Mouse (Mus musculus) limb, embryonic 14.5 days (tissue): ENCODE measurements around the gene Slc43a2. TPM values are rescaled to one million over a fixed set of nuclear protein-coding genes. Genes with fewer than 3 reads are reported as not detected.

Experiments used
- ATAC-seq: fragments of 200-750 bp; cut with Nextera tagmentation; 2 replicates; pipeline ENCODE4 v1.8.0; 2017; ENCODE audit warnings: low read depth, moderate number of reproducible peaks, moderate TSS enrichment; ENCODE audit not compliant: low FRiP score
- DNase-seq: peaks from one replicate; pipeline ENCODE4 v3.0.0-alpha.2; 2015; ENCODE audit warnings: low spot score
- H3K27ac ChIP-seq: fragments of 300-500 bp; sonication (generic); replicated peaks from 2 replicates; pipeline ENCODE4 v1.5.1; 2014; ENCODE audit warnings: low read depth, mild to moderate bottlenecking, low read length, moderate library complexity, mixed read lengths
- H3K27me3 ChIP-seq: fragments of 300-500 bp; sonication (generic); 2 replicates; pipeline ENCODE4 v1.6.1; 2014; ENCODE audit warnings: low read length, mixed read lengths; ENCODE audit not compliant: control insufficient read depth, insufficient read depth
- H3K36me3 ChIP-seq: fragments of 300-500 bp; sonication (generic); 2 replicates; pipeline ENCODE4 v1.6.1; 2014; ENCODE audit warnings: mild to moderate bottlenecking, low read length, moderate library complexity, mixed read lengths; ENCODE audit not compliant: control insufficient read depth, insufficient read depth
- H3K4me1 ChIP-seq: fragments of 300-500 bp; sonication (generic); 2 replicates; pipeline ENCODE4 v1.6.1; 2014; ENCODE audit warnings: antibody characterized with exemption, low read length, mixed read lengths; ENCODE audit not compliant: control insufficient read depth, insufficient read depth
- H3K4me2 ChIP-seq: fragments of 300-500 bp; sonication (generic); replicated peaks from 2 replicates; pipeline ENCODE4 v1.6.1; 2014; ENCODE audit warnings: low read depth, mild to moderate bottlenecking, low read length, moderate library complexity; ENCODE audit not compliant: severe bottlenecking
- H3K4me3 ChIP-seq: fragments of 300-500 bp; sonication (generic); replicated peaks from 2 replicates; pipeline ENCODE4 v1.5.1; 2014; ENCODE audit warnings: low read length
- H3K9ac ChIP-seq: fragments of 300-500 bp; sonication (generic); 2 replicates; pipeline ENCODE4 v1.6.1; 2014; ENCODE audit warnings: mild to moderate bottlenecking, low read depth, low read length, moderate library complexity; ENCODE audit not compliant: severe bottlenecking
- H3K9me3 ChIP-seq: fragments of 300-500 bp; sonication (generic); 2 replicates; pipeline ENCODE4 v1.6.1; 2016; ENCODE audit warnings: low read length; ENCODE audit not compliant: control insufficient read depth
- POLR2A ChIP-seq: fragments of 200-500 bp; IDR thresholded peaks from 2 replicates; pipeline ENCODE4 v1.8.0; 2012; ENCODE audit warnings: inconsistent platforms, mild to moderate bottlenecking, moderate library complexity, borderline replicate concordance; ENCODE audit not compliant: insufficient read depth, insufficient read length; ENCODE audit errors: extremely low read depth
- WGBS: fragments of 180-500 bp; shearing (Covaris S2); extraction: QIAGEN DNeasy Blood & Tissue Kit; methylation state at CpG from one replicate; pipeline ENCODE4 v1.1.7; 2014; 5-methylcytosine and 5-hydroxymethylcytosine counted together
- polyA plus RNA-seq, 2 experiments: library from polyadenylated mRNA; depleted of rRNA in 1 of 2; stranded (reverse) in 1 of 2; unstranded in 1 of 2; fragments of >200 nt; fragmentation: Nextera tagmentation in 1 of 2; extraction: Ambion mirVana in 1 of 2; gene quantifications; 2 replicates each; pipeline versions ENCODE4 v1.2.1 to v1.2.3; 2012 to 2014

Gene Slc43a2
- polyA plus RNA-seq, 2 experiments = 3.5 to 5.8 TPM

GRCm38 (mm10) chr11:75498126-75498525, 33.4 kb upstream of the Slc43a2 start:
- no peak overlapping the region for H3K27ac ChIP-seq
- H3K4me3 ChIP-seq = no peak overlapping the region
- WGBS = 68% methylated on average over 1 of the region's 1 CpGs
- H3K9me3 ChIP-seq = no peaks in the 10 kb centered on the region
- DNase-seq = no peak
- no peak overlapping the region for H3K9ac ChIP-seq
- no peak for ATAC-seq
- H3K36me3 ChIP-seq = peaks cover 99% of the 10 kb centered on the region
- H3K4me2 ChIP-seq = no peak overlapping the region
- no peaks in the 10 kb centered on the region for H3K27me3 ChIP-seq
- H3K4me1 ChIP-seq = no peaks in the 10 kb centered on the region
- no peak for TF ChIP-seq POLR2A

GRCm38 (mm10) chr11:75508162-75508561, 23.3 kb upstream of the Slc43a2 start:
- no peak overlapping the region for H3K4me2 ChIP-seq
- no peak for TF ChIP-seq POLR2A
- no peak overlapping the region for H3K4me3 ChIP-seq
- no peak for DNase-seq
- H3K9ac ChIP-seq = no peak overlapping the region
- WGBS = 88% methylated on average over 4 of the region's 4 CpGs
- H3K4me1 ChIP-seq = peaks cover 7% of the 10 kb centered on the region
- ATAC-seq = no peak
- H3K9me3 ChIP-seq = no peaks in the 10 kb centered on the region
- H3K27ac ChIP-seq = no peak overlapping the region
- no peaks in the 10 kb centered on the region for H3K27me3 ChIP-seq
- H3K36me3 ChIP-seq = peaks cover 62% of the 10 kb centered on the region

GRCm38 (mm10) chr11:75508904-75509303, 22.6 kb upstream of the Slc43a2 start:
- H3K27me3 ChIP-seq = no peaks in the 10 kb centered on the region
- DNase-seq (no peak), ATAC-seq (no peak)
- H3K4me3 ChIP-seq = no peak overlapping the region
- H3K36me3 ChIP-seq = peaks cover 55% of the 10 kb centered on the region
- no peak overlapping the region for H3K9ac ChIP-seq
- H3K4me1 ChIP-seq = peaks cover 7% of the 10 kb centered on the region
- no peak for TF ChIP-seq POLR2A
- no peaks in the 10 kb centered on the region for H3K9me3 ChIP-seq
- H3K27ac ChIP-seq = no peak overlapping the region
- 55% methylated on average over 8 of the region's 8 CpGs for WGBS
- H3K4me2 ChIP-seq = no peak overlapping the region

- no peaks in the 10 kb centered on the region for H3K27me3 ChIP-seq
- peak within 1 kb of the TSS; percentile 94 for H3K4me2 ChIP-seq
- peak within 1 kb of the TSS; percentile 57 for H3K9ac ChIP-seq
- peaks cover 7% of the 10 kb centered on the region for H3K4me1 ChIP-seq
- 3% methylated on average over 42 of the region's 43 CpGs for WGBS
- no peaks in the 10 kb centered on the region for H3K9me3 ChIP-seq
- H3K27ac ChIP-seq = peak within 1 kb of the TSS; percentile 55; the same call in 1 of the 2 replicates
- H3K4me3 ChIP-seq = peak within 1 kb of the TSS; percentile 45
- DNase-seq = peak; percentile 22
- TF ChIP-seq POLR2A = no peak
- H3K36me3 ChIP-seq = peaks cover 44% of the 10 kb centered on the region
- peak; percentile 73 for ATAC-seq
Measured at GRCm38 (mm10) chr11:75509741-75510626, 21.5 kb upstream of the Slc43a2 start, which contains the start of gene Rilp. Rilp (plus strand) TSS chr11:75510094.

GRCm38 (mm10) chr11:75510627-75510993, 20.9 kb upstream of the Slc43a2 start:
- DNase-seq (peak; percentile 82), ATAC-seq (peak; percentile 82)
- H3K27me3 ChIP-seq = no peaks in the 10 kb centered on the region
- peak overlapping the region; percentile 57 for H3K9ac ChIP-seq
- no peaks in the 10 kb centered on the region for H3K9me3 ChIP-seq
- WGBS = 7% methylated on average over 14 of the region's 24 CpGs
- peaks cover 38% of the 10 kb centered on the region for H3K36me3 ChIP-seq
- no peak for TF ChIP-seq POLR2A
- H3K4me1 ChIP-seq = peaks cover 7% of the 10 kb centered on the region
- peak overlapping the region; percentile 55; the same call in 1 of the 2 replicates for H3K27ac ChIP-seq
- peak overlapping the region; percentile 45 for H3K4me3 ChIP-seq
- peak overlapping the region; percentile 94 for H3K4me2 ChIP-seq
